Mouse (Mus musculus) spleen, postnatal 0 days (tissue): ENCODE measurements around the gene Pin1rt1. TPM values are rescaled to one million over a fixed set of nuclear protein-coding genes. Genes with fewer than 3 reads are reported as not detected.

Experiments used
- polyA plus RNA-seq: library from polyadenylated mRNA; unstranded; fragments of >200 nt; fragmentation: Nextera tagmentation; extraction: Ambion mirVana; gene quantifications from 2 replicates; pipeline ENCODE4 v1.2.1, GENCODE M21; 2015

Gene Pin1rt1
- polyA plus RNA-seq = not detected in 2 replicates

DNA sequence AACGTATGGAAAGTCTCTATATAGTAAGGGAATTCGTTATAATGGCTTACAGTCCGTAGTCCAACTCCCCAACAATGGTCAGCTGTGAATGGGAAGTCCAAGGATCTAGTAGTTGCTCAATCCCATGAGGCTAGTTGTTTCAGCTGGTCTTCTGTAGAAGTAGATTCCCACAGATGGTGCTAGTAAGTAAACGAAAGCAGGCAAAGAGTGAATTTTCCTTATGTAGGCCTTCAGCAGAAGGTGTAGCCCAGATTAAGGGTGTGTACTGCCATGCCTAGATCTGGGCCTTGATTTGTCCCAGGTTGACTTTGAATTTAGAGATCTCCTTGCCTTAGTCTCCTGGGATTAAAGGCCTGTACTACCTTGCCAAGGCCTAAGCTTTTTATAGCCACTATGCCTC is at the start of gene Pin1rt1:
Gene Pin1rt1 (minus strand): TSS at position 101 of the 400 bp plus-strand sequence.

DNA sequence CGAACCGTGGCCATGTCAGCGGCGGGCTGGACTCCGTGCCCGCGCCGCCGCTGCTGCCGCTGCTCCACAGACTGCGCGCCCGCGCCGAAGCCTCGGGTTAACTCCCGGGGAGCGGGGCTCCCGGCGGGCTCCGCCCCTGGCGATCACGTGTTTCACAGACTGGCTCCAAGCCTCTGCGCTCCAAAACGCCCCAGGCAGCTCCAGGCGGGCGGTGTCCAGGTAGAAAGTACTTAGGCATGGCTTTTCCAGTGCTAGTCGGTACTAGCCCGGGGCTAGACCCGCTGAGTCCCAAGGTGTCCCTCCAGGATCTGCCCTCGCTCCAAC is 26.5 kb upstream of the Pin1rt1 start, which contains the start of gene Depdc7:
Gene Depdc7 (minus strand): TSS at position 138 of the 324 bp plus-strand sequence.

DNA sequence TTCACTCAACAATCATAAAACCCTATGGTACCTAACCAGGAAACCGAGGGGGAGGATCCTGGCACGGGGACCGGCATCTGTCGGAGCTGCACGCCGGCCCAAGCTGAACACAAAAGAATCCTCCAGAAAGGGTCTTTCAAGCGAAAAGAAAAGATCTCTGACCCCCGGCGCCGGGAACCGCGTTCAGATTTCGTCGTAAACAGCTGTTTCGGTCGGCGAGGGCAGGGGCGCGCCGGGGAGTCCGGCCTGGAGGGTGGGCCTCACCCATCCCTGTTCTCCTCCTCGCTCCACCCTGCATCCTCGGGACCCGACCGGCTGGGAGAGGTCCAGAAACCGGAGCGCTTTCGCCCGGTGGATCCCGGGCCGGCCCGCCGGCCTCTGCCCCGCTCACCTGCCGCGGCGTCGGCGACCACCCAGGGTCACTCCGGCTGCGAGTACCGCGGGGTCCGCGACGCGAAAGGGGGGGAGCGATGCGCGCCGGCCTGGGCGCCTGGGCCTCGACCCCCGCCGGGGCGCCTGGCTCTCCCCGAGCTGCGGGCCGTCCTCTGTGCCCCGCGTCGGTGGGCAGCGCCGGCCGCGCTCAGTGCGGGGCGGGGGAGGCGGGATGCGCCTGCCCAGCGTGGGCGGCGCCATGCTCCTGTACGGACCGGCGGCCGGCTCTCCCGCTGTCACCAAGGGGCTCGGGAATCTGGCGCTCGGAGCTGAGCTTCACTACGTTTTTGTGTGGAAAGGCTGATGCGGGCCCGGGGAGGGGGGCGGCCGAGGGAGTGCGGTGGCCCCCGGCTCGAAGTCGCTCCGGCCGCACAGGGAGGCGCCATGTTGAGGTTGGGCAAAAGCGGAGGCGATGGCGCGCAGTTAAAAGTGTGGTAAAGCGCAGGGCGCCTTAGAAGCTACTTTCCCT is 4.3 kb downstream of the Pin1rt1 start, which contains the start of gene Tcp11l1:
Gene Tcp11l1 (minus strand): TSS at position 585 of the 901 bp plus-strand sequence.

Other genes starting within 250 kb of the Pin1rt1 start
- 7.4 and 8.4 TPM in 2 replicates for gene Hipk3, start 221.9 kb downstream of the Pin1rt1 start, polyA plus RNA-seq
- gene Cstf3, start 125.9 kb downstream of the Pin1rt1 start, polyA plus RNA-seq = 36.4 and 37.1 TPM in 2 replicates
- gene Tcp11l1, start 4.2 kb downstream of the Pin1rt1 start, polyA plus RNA-seq = 10.3 and 13.8 TPM in 2 replicates
- 1.9 and 2.2 TPM in 2 replicates for gene Depdc7, start 26.5 kb upstream of the Pin1rt1 start, polyA plus RNA-seq
- gene Qser1, start 100.4 kb upstream of the Pin1rt1 start, polyA plus RNA-seq = 3.0 and 3.7 TPM in 2 replicates
- gene Prrg4, start 133.5 kb upstream of the Pin1rt1 start, polyA plus RNA-seq = 0.49 and 0.72 TPM in 2 replicates
- 7.6 and 8.3 TPM in 2 replicates for gene Ccdc73, start 151.4 kb upstream of the Pin1rt1 start, polyA plus RNA-seq